ENCODE assay signal across 7 mouse cellular contexts in the genomic region with DNA sequence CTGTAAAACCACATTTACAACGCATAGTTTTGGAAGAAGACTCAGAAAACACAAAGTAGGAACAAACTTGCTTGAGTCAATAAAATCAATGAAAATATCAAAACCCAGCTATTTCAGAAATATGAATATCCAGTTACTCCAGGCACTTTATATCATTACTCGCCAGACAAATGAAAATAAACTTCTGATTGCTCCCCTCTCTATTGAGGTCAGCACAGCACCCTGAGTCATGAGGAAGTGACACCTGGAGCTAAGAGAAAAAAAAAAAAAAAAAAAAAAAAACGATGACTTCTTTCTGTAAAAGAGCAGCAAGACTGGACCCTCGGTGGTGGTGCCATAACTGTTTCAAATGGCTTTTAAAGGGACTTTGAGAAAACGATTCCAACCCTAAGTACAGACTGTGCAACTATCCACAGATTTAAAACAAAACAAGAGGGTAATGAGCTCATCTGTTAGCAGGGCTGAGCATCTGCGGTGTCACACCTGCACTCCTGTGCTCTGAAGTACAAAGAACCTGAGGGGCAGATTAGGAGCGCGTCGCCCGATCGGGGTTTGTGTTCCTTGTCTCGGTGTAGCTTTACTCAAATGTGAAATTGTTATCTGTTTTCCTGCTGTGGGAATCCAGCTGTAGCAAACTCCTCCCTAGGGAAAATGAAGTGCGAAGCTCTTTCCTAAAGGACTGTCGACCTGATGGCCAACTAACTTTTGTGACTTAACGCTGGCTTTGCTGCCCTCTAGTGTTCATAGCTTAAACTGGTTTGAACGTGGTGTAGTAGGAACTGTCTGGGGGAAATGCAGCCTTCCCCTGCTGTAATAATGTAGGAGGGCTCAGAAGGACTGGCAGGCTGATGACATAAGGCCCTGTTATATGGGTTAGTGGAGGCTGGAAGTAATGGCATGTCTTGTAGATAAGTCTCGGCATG.
DNase-seq lines count a peak whose midpoint lies in the region; ATAC-seq and TF ChIP-seq lines count a peak whose summit lies in the region.

No protein-coding gene starts in this region.

- H3K4me2 ChIP-seq in forebrain, embryonic 12.5 days: peak overlapping the region; percentile 38
- peak overlapping the region; percentile 44 for H3K4me2 ChIP-seq in hindbrain, embryonic 13.5 days
- no peak overlapping the region for H3K4me2 ChIP-seq in lung, postnatal 0 days (replicated peaks; ENCODE audit: low read depth, low read length)

- peak; percentile 42 for DNase-seq in MN1 (ENCODE audit: low spot score)
- peak; percentile 47 for DNase-seq in brain, embryonic 18.5 days (ENCODE audit: low read depth, low spot score)
- DNase-seq in layer of hippocampus, postnatal 14 days (ENCODE audit: low spot score in 2 of 2): peak; percentile 52 to 77
- DNase-seq in lung, postnatal 0 days (ENCODE audit: low spot score): peak; percentile 85
- DNase-seq in retina, postnatal 7 days (ENCODE audit: low read depth, low spot score): peak; percentile 50

- WGBS in forebrain, embryonic 12.5 days: 32% methylated on average over 17 of the region's 17 CpGs
- 29% methylated on average over 17 of the region's 17 CpGs for WGBS in hindbrain, embryonic 13.5 days
- 21% methylated on average over 17 of the region's 17 CpGs for WGBS in lung, postnatal 0 days

- H3K27me3 ChIP-seq in forebrain, embryonic 12.5 days: no peaks in the 10 kb centered on the region
- H3K27me3 ChIP-seq in hindbrain, embryonic 13.5 days: no peaks in the 10 kb centered on the region
- no peaks in the 10 kb centered on the region for H3K27me3 ChIP-seq in lung, postnatal 0 days (replicated peaks; ENCODE audit: insufficient read depth, low read length)

- no peak overlapping the region for H3K27ac ChIP-seq in forebrain, embryonic 12.5 days
- H3K27ac ChIP-seq in hindbrain, embryonic 13.5 days: no peak overlapping the region
- H3K27ac ChIP-seq in lung, postnatal 0 days (ENCODE audit: low read length): no peak overlapping the region

- no peak overlapping the region for H3K9ac ChIP-seq in forebrain, embryonic 12.5 days
- H3K9ac ChIP-seq in hindbrain, embryonic 13.5 days: no peak overlapping the region
- no peak overlapping the region for H3K9ac ChIP-seq in lung, postnatal 0 days (replicated peaks; ENCODE audit: low read depth)

- no peaks in the 10 kb centered on the region for H3K9me3 ChIP-seq in forebrain, embryonic 12.5 days
- H3K9me3 ChIP-seq in hindbrain, embryonic 13.5 days: no peaks in the 10 kb centered on the region
- H3K9me3 ChIP-seq in lung, postnatal 0 days (ENCODE audit: low read length): no peaks in the 10 kb centered on the region

- H3K4me3 ChIP-seq in forebrain, embryonic 12.5 days (replicated peaks): no peak overlapping the region
- H3K4me3 ChIP-seq in hindbrain, embryonic 13.5 days: no peak overlapping the region
- no peak overlapping the region for H3K4me3 ChIP-seq in lung, postnatal 0 days (ENCODE audit: low read depth, low read length)

- peak; percentile 67 for ATAC-seq in forebrain, embryonic 12.5 days (ENCODE audit: low FRiP score)
- ATAC-seq in hindbrain, embryonic 13.5 days (ENCODE audit: low FRiP score): peak; percentile 89
- ATAC-seq in lung, postnatal 0 days: peak; percentile 68

- no peaks in the 10 kb centered on the region for H3K4me1 ChIP-seq in forebrain, embryonic 12.5 days
- no peaks in the 10 kb centered on the region for H3K4me1 ChIP-seq in hindbrain, embryonic 13.5 days (replicated peaks)
- no peaks in the 10 kb centered on the region for H3K4me1 ChIP-seq in lung, postnatal 0 days (ENCODE audit: insufficient read depth, low read depth, low read length)

- no peak for TF ChIP-seq EP300 in lung, postnatal 0 days (IDR thresholded peaks at IDR 0.05)

- H3K36me3 ChIP-seq in forebrain, embryonic 12.5 days (replicated peaks): no peaks in the 10 kb centered on the region
- no peaks in the 10 kb centered on the region for H3K36me3 ChIP-seq in hindbrain, embryonic 13.5 days
- H3K36me3 ChIP-seq in lung, postnatal 0 days (ENCODE audit: insufficient read depth, low read length): no peaks in the 10 kb centered on the region

- peak; percentile 88 for TF ChIP-seq CTCF in lung, postnatal 0 days (IDR thresholded peaks at IDR 0.05)
